Mouse (Mus musculus) kidney, embryonic 14.5 days (tissue): Measurements from ENCODE around the gene Tlnrd1. TPM values are rescaled to one million over a fixed set of nuclear protein-coding genes. Genes with fewer than 3 reads are reported as not detected.

Experiments used
- ATAC-seq: fragments of 200-750 bp; cut with Nextera tagmentation; 2 replicates; pipeline ENCODE4 v1.8.0; 2017; ENCODE audit warnings: moderate number of reproducible peaks, mild to moderate bottlenecking, moderate TSS enrichment, moderate library complexity; ENCODE audit not compliant: low FRiP score, low TSS enrichment
- H3K27ac ChIP-seq: fragments of 300-500 bp; sonication (generic); 2 replicates; pipeline ENCODE4 v1.5.1; 2014; ENCODE audit warnings: low read depth, mild to moderate bottlenecking, low read length, moderate library complexity, mixed read lengths
- H3K27me3 ChIP-seq: fragments of 300-500 bp; sonication (generic); 2 replicates; pipeline ENCODE4 v1.6.1; 2014; ENCODE audit warnings: mild to moderate bottlenecking, low read length; ENCODE audit not compliant: control insufficient read depth, insufficient read depth
- H3K36me3 ChIP-seq: fragments of 300-500 bp; sonication (generic); 2 replicates; pipeline ENCODE4 v1.6.1; 2014; ENCODE audit warnings: low read length, mixed read lengths; ENCODE audit not compliant: control insufficient read depth, insufficient read depth
- H3K4me1 ChIP-seq: fragments of 300-500 bp; sonication (generic); 2 replicates; pipeline ENCODE4 v1.6.1; 2014; ENCODE audit warnings: low read length, mixed read lengths; ENCODE audit not compliant: control insufficient read depth, insufficient read depth
- H3K4me2 ChIP-seq: fragments of 300-500 bp; sonication (generic); replicated peaks from 2 replicates; pipeline ENCODE4 v1.6.1; 2014; ENCODE audit warnings: low read depth, mild to moderate bottlenecking, low read length
- H3K4me3 ChIP-seq: fragments of 300-500 bp; sonication (generic); 2 replicates; pipeline ENCODE4 v1.5.1; 2014; ENCODE audit warnings: mild to moderate bottlenecking, low read length
- H3K9ac ChIP-seq: fragments of 300-500 bp; sonication (generic); 2 replicates; pipeline ENCODE4 v1.6.1; 2014; ENCODE audit warnings: low read depth, mild to moderate bottlenecking, low read length, moderate library complexity
- H3K9me3 ChIP-seq: fragments of 300-500 bp; sonication (generic); 2 replicates; pipeline ENCODE4 v1.6.1; 2016; ENCODE audit warnings: low read length; ENCODE audit not compliant: control insufficient read depth
- WGBS: fragments of 180-500 bp; shearing (Covaris S2); extraction: QIAGEN DNeasy Blood & Tissue Kit; methylation state at CpG from one replicate; pipeline ENCODE4 v1.1.7; 2014; 5-methylcytosine and 5-hydroxymethylcytosine counted together
- polyA plus RNA-seq: library from polyadenylated mRNA; unstranded; fragments of >200 nt; fragmentation: Nextera tagmentation; extraction: Ambion mirVana; gene quantifications from 2 replicates; pipeline ENCODE4 v1.2.1, GENCODE M21; 2014

Tlnrd1 gene
- polyA plus RNA-seq, 1 experiment from 2014 or later = 16.2 TPM

DNA sequence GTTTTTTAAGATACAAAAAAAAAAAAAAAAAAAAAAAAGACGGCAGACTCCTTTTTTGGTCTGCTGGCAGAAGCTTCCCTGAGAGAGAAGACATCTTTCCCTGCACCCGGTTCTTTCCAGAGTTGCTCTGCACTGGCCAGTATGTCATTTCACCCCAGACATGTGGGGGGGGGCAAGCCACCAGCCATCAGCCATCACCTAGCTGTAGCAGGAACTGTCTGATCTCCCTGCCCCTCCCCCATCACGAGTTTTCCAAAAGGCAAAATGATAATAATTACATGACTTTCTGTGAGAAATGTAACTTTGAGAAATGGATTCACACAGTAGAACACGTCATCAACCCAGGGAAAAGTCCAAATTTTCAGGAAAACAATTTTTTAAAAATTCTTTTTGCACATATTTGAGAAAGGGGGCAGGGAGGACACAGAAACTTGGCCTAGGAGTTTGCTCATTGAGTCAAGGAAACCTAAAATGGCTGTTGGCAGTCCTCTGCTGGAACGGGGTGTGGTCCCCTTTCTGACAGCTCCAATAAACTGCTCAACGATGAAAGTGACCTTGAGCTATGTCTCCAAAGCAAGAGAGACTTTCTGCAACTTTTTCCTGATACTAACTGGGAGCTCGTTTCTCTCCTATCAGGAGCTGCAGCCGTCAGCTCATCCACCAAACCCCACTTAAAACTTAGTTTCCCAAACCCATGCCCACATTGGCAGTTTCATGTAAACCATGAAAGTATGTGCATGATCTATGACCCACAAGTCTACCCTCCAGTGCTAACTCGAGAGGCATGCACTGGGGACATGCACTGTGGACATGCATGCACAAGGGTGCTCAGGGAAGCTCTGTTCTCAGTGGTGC, 27.5 kb downstream of the Tlnrd1 start:
- no peak overlapping the region for H3K4me3 ChIP-seq
- no peak overlapping the region for H3K9ac ChIP-seq
- H3K9me3 ChIP-seq = no peaks in the 10 kb centered on the region
- H3K27me3 ChIP-seq = no peaks in the 10 kb centered on the region
- no peaks in the 10 kb centered on the region for H3K36me3 ChIP-seq
- no peaks in the 10 kb centered on the region for H3K4me1 ChIP-seq
- ATAC-seq = no peak
- no peak overlapping the region for H3K4me2 ChIP-seq
- no peak overlapping the region for H3K27ac ChIP-seq
- 76% methylated on average over 9 of the region's 9 CpGs for WGBS

DNA sequence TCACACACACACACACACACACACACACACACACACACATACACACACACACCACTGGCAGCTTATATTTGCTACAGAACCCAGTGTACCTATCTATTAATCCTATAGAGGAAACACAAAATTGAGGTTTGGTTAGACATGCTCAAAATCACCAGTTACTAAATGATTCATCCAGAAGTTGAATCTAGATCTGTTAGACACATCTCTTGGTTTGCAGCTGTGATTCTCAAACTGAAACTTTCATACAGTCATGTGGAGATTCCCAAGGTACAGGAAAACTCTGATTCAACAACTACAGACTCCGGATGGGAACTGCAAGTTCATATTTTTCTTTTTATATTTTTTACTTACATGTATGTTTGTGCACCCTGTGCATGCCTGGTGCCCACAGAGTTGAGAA, 28.9 kb downstream of the Tlnrd1 start:
- no peak overlapping the region for H3K9ac ChIP-seq
- no peak overlapping the region for H3K4me2 ChIP-seq
- H3K36me3 ChIP-seq = no peaks in the 10 kb centered on the region
- 87% methylated on average over 1 of the region's 1 CpGs for WGBS
- H3K4me3 ChIP-seq = no peak overlapping the region
- ATAC-seq = no peak
- H3K27me3 ChIP-seq = no peaks in the 10 kb centered on the region
- no peaks in the 10 kb centered on the region for H3K9me3 ChIP-seq
- no peak overlapping the region for H3K27ac ChIP-seq
- no peaks in the 10 kb centered on the region for H3K4me1 ChIP-seq

DNA sequence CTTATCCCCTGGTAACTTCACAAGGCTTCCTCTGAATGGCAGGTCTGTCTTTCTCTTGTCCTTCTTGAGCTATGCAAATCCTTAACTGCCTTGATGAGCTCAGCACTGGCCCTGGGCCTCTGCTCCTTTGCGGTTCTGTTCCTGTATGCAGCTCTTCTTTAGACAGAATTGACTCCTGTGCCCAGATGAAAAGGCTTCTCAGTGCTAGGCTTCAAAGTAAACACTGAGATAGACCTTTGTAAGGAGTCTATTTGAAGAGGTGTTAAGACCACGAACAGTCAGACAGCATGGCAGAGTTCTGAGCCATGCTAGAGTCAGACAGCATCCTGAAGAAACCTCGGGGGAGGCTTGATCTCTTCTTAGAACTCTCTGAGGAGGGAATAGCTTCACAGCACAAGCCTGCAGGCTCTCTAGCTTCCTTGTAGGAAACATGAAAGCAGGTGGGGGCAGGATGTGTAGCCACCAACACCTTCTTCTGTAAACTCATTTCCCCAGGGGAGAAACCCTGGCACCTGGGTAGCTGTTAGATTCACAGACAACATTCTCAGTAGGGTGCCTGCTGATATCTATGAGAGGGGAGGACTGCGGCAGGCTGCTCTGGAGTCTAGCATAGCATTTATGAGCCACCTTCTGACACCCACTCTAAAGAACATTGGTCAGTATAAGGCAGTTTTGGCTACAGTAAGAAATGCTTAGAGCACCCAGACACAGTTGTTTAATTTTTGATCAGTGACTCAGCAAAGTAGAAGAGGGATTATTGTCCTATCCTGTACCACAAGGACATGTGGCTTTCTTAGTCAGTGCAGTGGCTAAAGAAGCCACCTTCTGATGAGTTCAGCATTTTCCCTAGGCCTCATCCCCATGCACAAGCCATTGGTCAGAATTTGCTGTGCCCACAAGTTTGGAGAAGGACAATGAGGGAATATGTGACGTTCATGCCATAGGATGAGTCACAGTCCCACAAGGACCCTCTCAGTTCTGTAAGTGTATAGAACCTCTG, 31.4 kb downstream of the Tlnrd1 start:
- Histone ChIP-seq H3K9ac (no peak overlapping the region), H3K4me2 (no peak overlapping the region), H3K27ac (no peak overlapping the region), H3K27me3 (no peaks in the 10 kb centered on the region), H3K9me3 (no peaks in the 10 kb centered on the region), H3K4me1 (peaks cover 6% of the 10 kb centered on the region; the same call in 1 of the 2 replicates), H3K4me3 (no peak overlapping the region), H3K36me3 (no peaks in the 10 kb centered on the region)
- no peak for ATAC-seq
- 41% methylated on average over 5 of the region's 5 CpGs for WGBS

DNA sequence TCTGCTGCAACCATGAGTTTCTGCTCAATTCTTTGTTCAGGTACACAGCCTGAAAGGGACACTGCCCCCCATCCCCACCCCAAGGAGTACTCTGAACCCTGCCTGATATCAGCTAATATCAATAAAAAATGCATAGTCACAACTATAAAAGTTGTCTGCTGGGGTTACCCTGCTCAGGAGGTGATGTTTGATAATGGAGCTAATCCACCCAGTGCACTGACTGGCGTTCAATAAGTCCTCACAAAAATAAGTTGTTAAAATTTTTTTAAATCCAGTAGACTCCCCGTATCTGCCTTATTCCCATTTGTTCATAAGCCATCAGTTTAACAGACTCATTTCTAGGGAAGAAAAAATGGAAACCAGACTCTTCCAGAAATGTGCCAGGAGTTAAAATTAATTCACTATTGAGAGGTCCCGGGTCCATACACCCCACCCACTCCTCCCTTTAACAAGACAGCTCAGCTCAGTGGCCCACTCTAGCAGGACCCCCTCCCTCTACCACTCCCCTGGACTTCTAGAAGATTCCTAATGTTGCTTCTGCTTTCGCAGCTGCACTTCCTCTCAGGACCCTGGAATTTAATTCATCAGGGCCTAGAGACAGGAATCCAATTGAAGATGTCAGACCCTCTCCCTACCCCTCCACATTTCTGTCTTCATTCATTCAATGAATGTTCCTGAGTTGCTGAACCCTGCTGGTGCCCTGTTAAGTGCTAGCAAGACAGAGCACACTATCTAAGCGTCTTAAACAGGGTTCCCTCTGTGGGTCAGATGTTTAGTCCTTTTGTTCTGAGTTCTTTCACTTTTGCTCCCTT, 32.3 kb downstream of the Tlnrd1 start:
- no peak overlapping the region for H3K27ac ChIP-seq
- no peaks in the 10 kb centered on the region for H3K9me3 ChIP-seq
- no peaks in the 10 kb centered on the region for H3K36me3 ChIP-seq
- no peak overlapping the region for H3K4me3 ChIP-seq
- H3K4me1 ChIP-seq = peaks cover 10% of the 10 kb centered on the region; the same call in 1 of the 2 replicates
- H3K27me3 ChIP-seq = no peaks in the 10 kb centered on the region
- 76% methylated on average over 5 of the region's 5 CpGs for WGBS
- ATAC-seq = no peak
- H3K4me2 ChIP-seq = no peak overlapping the region
- H3K9ac ChIP-seq = no peak overlapping the region

DNA sequence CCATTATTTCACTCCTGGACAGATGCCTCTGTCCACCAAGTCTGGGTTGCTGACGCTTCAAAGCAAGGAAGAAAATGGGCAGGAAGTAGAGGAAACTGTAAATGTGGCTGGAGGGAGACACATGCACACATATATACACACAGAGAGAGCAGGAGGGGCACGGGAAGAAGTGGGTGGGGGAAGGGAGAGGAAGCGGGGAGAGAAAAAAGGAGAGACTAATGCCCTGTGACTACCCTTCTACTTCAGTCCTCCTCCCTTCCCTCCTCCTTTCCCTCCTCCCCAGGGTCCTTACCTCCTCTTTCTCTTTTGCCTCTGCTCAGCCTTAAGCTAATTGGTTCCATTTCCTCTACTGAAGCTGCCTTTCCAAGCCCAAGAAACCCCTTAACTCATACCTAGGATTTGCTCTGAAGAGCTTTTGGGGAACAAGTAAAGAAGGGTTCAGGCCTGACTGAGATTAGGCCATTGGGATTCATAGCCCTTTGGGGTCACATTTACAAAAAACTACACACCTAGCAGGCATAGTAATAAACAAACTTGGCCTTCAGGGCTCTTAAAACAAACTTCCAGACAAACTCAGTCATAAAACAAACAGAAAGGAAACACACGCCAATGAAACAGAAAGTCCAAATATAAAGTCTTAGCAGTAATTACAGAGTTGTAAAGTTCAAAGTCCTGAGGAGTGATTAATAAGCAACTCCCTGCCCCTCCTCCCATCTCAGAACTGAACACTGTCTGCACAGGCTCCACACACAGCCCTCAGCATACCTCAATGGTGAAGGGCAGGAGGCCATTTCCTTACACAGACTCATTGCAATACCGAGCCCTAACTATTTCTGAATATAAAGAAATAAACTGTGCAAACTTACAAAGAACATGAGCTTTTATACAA, 36.7 kb downstream of the Tlnrd1 start:
- H3K27me3 ChIP-seq = no peaks in the 10 kb centered on the region
- no peak overlapping the region; the same call in 1 of the 2 replicates for H3K27ac ChIP-seq
- H3K36me3 ChIP-seq = no peaks in the 10 kb centered on the region
- H3K4me3 ChIP-seq = no peak overlapping the region
- peak; percentile 84; the same call in 1 of the 2 replicates for ATAC-seq
- peaks cover 10% of the 10 kb centered on the region; the same call in 1 of the 2 replicates for H3K4me1 ChIP-seq
- no peak overlapping the region for H3K4me2 ChIP-seq
- 20% methylated on average over 5 of the region's 5 CpGs for WGBS
- H3K9ac ChIP-seq = no peak overlapping the region
- H3K9me3 ChIP-seq = no peaks in the 10 kb centered on the region

DNA sequence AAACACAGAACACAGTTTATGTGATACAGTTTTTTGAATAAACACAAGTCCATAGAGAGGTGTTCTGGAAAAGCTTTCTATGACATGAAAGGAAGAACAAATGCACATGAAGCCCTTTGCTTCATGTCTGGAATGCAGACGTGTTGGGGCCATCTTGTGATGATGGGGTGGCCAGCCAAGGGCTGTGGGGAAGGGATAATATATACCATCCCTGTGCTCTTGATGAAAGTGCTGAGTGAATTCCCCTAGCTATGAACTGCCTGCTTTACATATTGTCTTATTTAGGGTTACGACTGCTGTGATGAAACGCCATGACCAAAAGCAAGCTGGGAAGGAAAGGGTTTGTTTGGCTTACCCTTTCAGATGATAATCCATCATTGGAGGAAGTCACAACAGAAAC, 39.3 kb downstream of the Tlnrd1 start:
- Histone ChIP-seq H3K4me2 (no peak overlapping the region), H3K36me3 (no peaks in the 10 kb centered on the region), H3K4me3 (no peak overlapping the region), H3K9me3 (no peaks in the 10 kb centered on the region), H3K9ac (no peak overlapping the region), H3K4me1 (peaks cover 10% of the 10 kb centered on the region; the same call in 1 of the 2 replicates), H3K27me3 (no peaks in the 10 kb centered on the region), H3K27ac (no peak overlapping the region)
- 92% methylated on average over 3 of the region's 3 CpGs for WGBS
- ATAC-seq = no peak

DNA sequence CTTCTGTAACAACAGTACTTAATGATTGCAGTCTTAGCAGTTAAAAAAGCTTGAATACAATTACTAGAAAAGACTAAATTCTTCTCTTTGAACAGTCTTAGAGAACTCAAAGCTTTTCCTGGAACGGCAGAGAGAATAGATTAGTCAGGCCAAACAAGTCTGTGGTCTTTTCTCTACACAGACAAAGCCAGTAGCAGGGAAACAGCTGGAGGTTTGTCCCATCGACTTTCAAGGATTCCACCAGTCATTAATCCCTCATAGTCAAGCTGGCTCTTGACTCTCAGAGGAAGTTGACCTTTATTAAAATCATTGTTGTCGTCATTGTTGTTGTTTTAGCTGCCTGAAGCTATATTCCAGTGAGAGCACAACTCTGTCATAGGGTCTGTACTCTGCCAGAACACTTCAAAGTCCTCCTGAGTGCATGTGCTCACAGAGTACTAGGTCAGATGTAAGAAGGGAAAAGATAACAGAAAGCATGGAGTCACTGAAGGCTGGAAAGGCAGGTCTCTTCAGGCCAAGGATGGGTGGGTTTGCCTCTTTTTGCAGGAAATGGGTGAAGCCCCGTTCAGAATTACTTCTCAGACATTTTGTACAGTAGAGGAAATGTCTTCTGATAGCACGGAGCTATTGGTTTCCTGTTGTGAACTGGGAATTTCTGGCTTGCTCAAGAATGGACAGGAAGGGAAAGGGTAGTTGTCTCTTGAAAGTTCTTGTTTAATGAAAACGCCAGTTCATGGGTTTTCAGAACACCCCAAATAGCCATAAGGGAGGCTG, 41.4 kb downstream of the Tlnrd1 start:
- H3K27me3 ChIP-seq = no peaks in the 10 kb centered on the region
- H3K9me3 ChIP-seq = no peaks in the 10 kb centered on the region
- no peak overlapping the region for H3K4me3 ChIP-seq
- no peak overlapping the region for H3K27ac ChIP-seq
- H3K4me2 ChIP-seq = no peak overlapping the region
- no peak for ATAC-seq
- 71% methylated on average over 6 of the region's 6 CpGs for WGBS
- H3K9ac ChIP-seq = no peak overlapping the region
- H3K36me3 ChIP-seq = no peaks in the 10 kb centered on the region
- peaks cover 4% of the 10 kb centered on the region; the same call in 1 of the 2 replicates for H3K4me1 ChIP-seq
